13 mouse cellular contexts compared by ENCODE assay signal in the genomic region with DNA sequence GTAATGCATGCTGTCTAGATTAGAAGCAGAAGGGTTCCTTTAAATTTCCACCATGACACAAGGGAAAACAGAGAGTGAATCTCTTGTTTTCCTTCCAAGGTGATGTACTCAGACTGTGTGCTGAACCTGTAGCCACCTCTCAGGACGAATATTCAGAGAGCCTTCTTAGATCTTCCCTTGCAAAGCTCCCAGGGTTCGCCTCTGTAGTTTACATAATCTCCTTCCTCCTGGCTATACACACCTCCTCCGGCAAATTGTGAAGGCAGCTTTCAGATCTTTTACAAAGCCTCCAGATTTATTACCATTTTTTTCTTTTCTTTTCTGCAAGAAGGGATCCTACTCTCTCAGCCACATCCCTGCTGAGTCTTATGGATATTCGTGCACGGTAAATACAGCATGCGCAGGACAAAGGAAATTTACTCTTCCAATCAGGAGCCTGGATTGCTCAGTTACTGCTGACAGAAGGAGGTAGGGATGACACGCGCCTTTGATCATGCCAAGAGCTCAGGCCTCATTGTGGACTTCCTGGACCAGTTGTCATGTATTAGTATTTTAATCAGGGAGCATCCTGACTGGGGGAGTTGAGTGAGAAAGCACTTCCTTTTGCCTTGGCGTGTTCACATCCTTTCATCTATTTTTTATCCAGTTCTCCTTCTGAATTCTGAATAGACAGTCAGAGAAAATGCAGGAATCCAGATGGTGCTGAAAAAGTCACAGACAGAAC.
A peak's percentile ranks its signal among the peaks of the same experiment; 100 is the strongest.
DNase-seq lines count a peak whose midpoint lies in the region; ATAC-seq lines count a peak whose summit lies in the region.
"Had no signal": no experiment of that assay in that cellular context is flagged by ENCODE, and none has a peak within 500 bp of the region (broad histone marks: within the 10 kb centered on the region; RNA-seq: fewer than 3 reads in every experiment).

No protein-coding gene starts in this region.

- H3K36me3 ChIP-seq in midbrain, embryonic 11.5 days (ENCODE audit: control insufficient read depth, insufficient read depth, low read length) = no peaks in the 10 kb centered on the region
- H3K36me3 ChIP-seq: embryonic facial prominence, embryonic 15.5 days; limb, embryonic 13.5 days had no signal

- peaks cover 4% of the 10 kb centered on the region; the same call in 1 of the 2 replicates for H3K4me1 ChIP-seq in midbrain, embryonic 11.5 days (ENCODE audit: control insufficient read depth, insufficient read depth, low read length)
- H3K4me1 ChIP-seq: embryonic facial prominence, embryonic 15.5 days; limb, embryonic 13.5 days had no signal

- H3K27me3 ChIP-seq in midbrain, embryonic 11.5 days (ENCODE audit: control insufficient read depth, insufficient read depth, low read length) = no peaks in the 10 kb centered on the region
- H3K27me3 ChIP-seq: embryonic facial prominence, embryonic 15.5 days; limb, embryonic 13.5 days had no signal

- H3K4me2 ChIP-seq in midbrain, embryonic 11.5 days = peak overlapping the region; percentile 24
- H3K4me2 ChIP-seq: embryonic facial prominence, embryonic 15.5 days; limb, embryonic 13.5 days had no signal

- WGBS in midbrain, embryonic 11.5 days = 17% methylated on average over 9 of the region's 9 CpGs

- peak; percentile 54 for DNase-seq in right cerebral cortex, adult 18-20 months
- no peak for DNase-seq in right cerebral cortex, postnatal 4 days
- DNase-seq in layer of hippocampus, adult 11-12 months (ENCODE audit: low spot score) = peak; percentile 56
- peak; percentile 88 for DNase-seq in midbrain, embryonic 11.5 days (ENCODE audit: low spot score, missing footprints)
- no peak for DNase-seq in urinary bladder, postnatal 25 days (ENCODE audit: low spot score)
- DNase-seq in adrenal gland, postnatal 14 days = no peak
- DNase-seq: adrenal gland, postnatal 25 days; heart, postnatal 36 days; thymus, postnatal 36 days had no signal

- H3K4me3 ChIP-seq in midbrain, embryonic 11.5 days (ENCODE audit: low read depth, low read length) = no peak overlapping the region
- H3K4me3 ChIP-seq: embryonic facial prominence, embryonic 15.5 days; limb, embryonic 13.5 days had no signal

- no peak overlapping the region for H3K27ac ChIP-seq in midbrain, embryonic 11.5 days (ENCODE audit: low read depth, low read length)
- H3K27ac ChIP-seq: embryonic facial prominence, embryonic 15.5 days; limb, embryonic 13.5 days had no signal

- H3K9ac ChIP-seq in midbrain, embryonic 11.5 days (ENCODE audit: low read length) = no peak overlapping the region
- H3K9ac ChIP-seq: embryonic facial prominence, embryonic 15.5 days; limb, embryonic 13.5 days had no signal

- H3K9me3 ChIP-seq in midbrain, embryonic 11.5 days (ENCODE audit: control insufficient read depth, low read length) = no peaks in the 10 kb centered on the region
- H3K9me3 ChIP-seq: embryonic facial prominence, embryonic 15.5 days; limb, embryonic 13.5 days had no signal

- ATAC-seq in midbrain, embryonic 11.5 days (ENCODE audit: low FRiP score) = peak; percentile 89
- ATAC-seq in CD4-positive, CD25-positive, alpha-beta regulatory T cell, adult 4 months = no peak
- ATAC-seq in megakaryocyte progenitor cell, adult 5-6 weeks (replicated peaks; ENCODE audit: poor library complexity) = no peak

Comparison
In these comparisons a context has a peak if more than half of its experiments do, and no peak if none do; other contexts are left out.
1. DNase-seq: peak in right cerebral cortex, adult 18-20 months (single experiment), layer of hippocampus, adult 11-12 months (single experiment) and midbrain, embryonic 11.5 days (single experiment); none in right cerebral cortex, postnatal 4 days (single experiment), urinary bladder, postnatal 25 days (single experiment) and adrenal gland, postnatal 14 days (single experiment).